Mouse (Mus musculus): ENCODE data around the gene Fbxl20. TPM values are rescaled to one million over a fixed set of nuclear protein-coding genes. Genes with fewer than 3 reads are reported as not detected.

Gene Fbxl20
- polyA plus RNA-seq, 1 experiment from 2014 or later = 29.5 TPM

GRCm38 (mm10) chr11:98042741-98043140 is 107.5 kb downstream of the Fbxl20 start:
- no peak overlapping the region for H3K27ac ChIP-seq
- H3K9me3 ChIP-seq = no peaks in the 10 kb centered on the region
- H3K9ac ChIP-seq = no peak overlapping the region
- H3K27me3 ChIP-seq = peaks cover 14% of the 10 kb centered on the region; the same call in 1 of the 2 replicates
- H3K36me3 ChIP-seq (replicated peaks) = no peaks in the 10 kb centered on the region
- WGBS = 83% methylated on average over 6 of the region's 6 CpGs
- no peak overlapping the region for H3K4me3 ChIP-seq (replicated peaks)
- ATAC-seq (ENCODE audit: low FRiP score) = no peak
- H3K4me2 ChIP-seq = no peak overlapping the region
- no peaks in the 10 kb centered on the region for H3K4me1 ChIP-seq

GRCm38 (mm10) chr11:98040975-98041374 is 109.2 kb downstream of the Fbxl20 start:
- ATAC-seq (ENCODE audit: low FRiP score) = no peak
- no peak overlapping the region for H3K27ac ChIP-seq
- 84% methylated on average over 8 of the region's 8 CpGs for WGBS
- no peak overlapping the region for H3K9ac ChIP-seq
- no peaks in the 10 kb centered on the region for H3K9me3 ChIP-seq
- H3K36me3 ChIP-seq (replicated peaks) = no peaks in the 10 kb centered on the region
- peaks cover 8% of the 10 kb centered on the region for H3K4me1 ChIP-seq
- peaks cover 26% of the 10 kb centered on the region for H3K27me3 ChIP-seq
- H3K4me3 ChIP-seq (replicated peaks) = no peak overlapping the region
- no peak overlapping the region for H3K4me2 ChIP-seq

- H3K36me3 ChIP-seq (replicated peaks) = no peaks in the 10 kb centered on the region
- no peak overlapping the region for H3K27ac ChIP-seq
- WGBS = 66% methylated on average over 14 of the region's 14 CpGs
- H3K27me3 ChIP-seq = peaks cover 30% of the 10 kb centered on the region
- no peak overlapping the region for H3K9ac ChIP-seq
- no peaks in the 10 kb centered on the region for H3K9me3 ChIP-seq
- peaks cover 22% of the 10 kb centered on the region for H3K4me1 ChIP-seq
- H3K4me2 ChIP-seq = no peak overlapping the region
- no peak overlapping the region for H3K4me3 ChIP-seq (replicated peaks)
- no peak for ATAC-seq (ENCODE audit: low FRiP score)
Measured at GRCm38 (mm10) chr11:98037871-98038270, 112.3 kb downstream of the Fbxl20 start.

- Histone ChIP-seq H3K27ac (no peak overlapping the region), H3K4me3 (replicated peaks) (peak overlapping the region; percentile 37), H3K36me3 (replicated peaks) (peaks cover 4% of the 10 kb centered on the region), H3K4me1 (peaks cover 22% of the 10 kb centered on the region), H3K9me3 (no peaks in the 10 kb centered on the region), H3K4me2 (peak overlapping the region; percentile 81), H3K9ac (peak overlapping the region; percentile 50), H3K27me3 (peaks cover 30% of the 10 kb centered on the region)
- ATAC-seq (ENCODE audit: low FRiP score) = peak; percentile 77
- WGBS = under 1% methylated on average over 24 of the region's 27 CpGs
Measured at GRCm38 (mm10) chr11:98035977-98036377, 114.2 kb downstream of the Fbxl20 start.

GRCm38 (mm10) chr11:98034840-98035239 is 115.4 kb downstream of the Fbxl20 start:
- H3K4me2 ChIP-seq = no peak overlapping the region; the same call in 1 of the 2 replicates
- WGBS = 25% methylated on average over 4 of the region's 4 CpGs
- peaks cover 22% of the 10 kb centered on the region for H3K4me1 ChIP-seq
- peak overlapping the region; percentile 36; the same call in 1 of the 2 replicates for H3K27ac ChIP-seq
- H3K27me3 ChIP-seq = peaks cover 30% of the 10 kb centered on the region
- no peaks in the 10 kb centered on the region for H3K9me3 ChIP-seq
- H3K4me3 ChIP-seq (replicated peaks) = no peak overlapping the region
- H3K36me3 ChIP-seq (replicated peaks) = peaks cover 15% of the 10 kb centered on the region
- peak; percentile 43; the same call in 1 of the 2 replicates for ATAC-seq (ENCODE audit: low FRiP score)
- H3K9ac ChIP-seq = 0 out of 2 replicates have a peak overlapping the region, but pooled peaks have one; percentile 12

- 85% methylated on average over 5 of the region's 5 CpGs for WGBS
- no peak for ATAC-seq (ENCODE audit: low FRiP score)
- Histone ChIP-seq H3K27ac (no peak overlapping the region), H3K4me1 (peaks cover 22% of the 10 kb centered on the region), H3K9me3 (no peaks in the 10 kb centered on the region), H3K4me2 (no peak overlapping the region), H3K9ac (no peak overlapping the region), H3K4me3 (replicated peaks) (no peak overlapping the region), H3K36me3 (replicated peaks) (peaks cover 23% of the 10 kb centered on the region), H3K27me3 (peaks cover 30% of the 10 kb centered on the region)
Measured at GRCm38 (mm10) chr11:98034061-98034460, 116.1 kb downstream of the Fbxl20 start.

Other genes with a start within 250 kb of the Fbxl20 start
- gene Plxdc1, start 164.0 kb downstream of the Fbxl20 start, polyA plus RNA-seq (2016; fragmentation: Nextera tagmentation; extraction: Ambion mirVana) = 0.22 and 0.33 TPM in 2 replicates
- gene Arl5c, start 154.2 kb downstream of the Fbxl20 start, polyA plus RNA-seq (2016; fragmentation: Nextera tagmentation; extraction: Ambion mirVana) = 7.0 and 7.8 TPM in 2 replicates
- gene Cacnb1, start 127.4 kb downstream of the Fbxl20 start, polyA plus RNA-seq (2016; fragmentation: Nextera tagmentation; extraction: Ambion mirVana) = 22.5 and 29.3 TPM in 2 replicates
- 737 and 747 TPM in 2 replicates for gene Rpl19, start 123.7 kb downstream of the Fbxl20 start, polyA plus RNA-seq (2016; fragmentation: Nextera tagmentation; extraction: Ambion mirVana)
- gene Stac2, start 96.9 kb downstream of the Fbxl20 start, polyA plus RNA-seq (2016; fragmentation: Nextera tagmentation; extraction: Ambion mirVana) = 1.6 TPM in 2 replicates
- gene Med1, start 42.9 kb upstream of the Fbxl20 start, polyA plus RNA-seq (2016; fragmentation: Nextera tagmentation; extraction: Ambion mirVana) = 68.7 and 79.9 TPM in 2 replicates
- gene Cdk12, start 52.7 kb upstream of the Fbxl20 start, polyA plus RNA-seq (2016; fragmentation: Nextera tagmentation; extraction: Ambion mirVana) = 17.9 and 20.0 TPM in 2 replicates
- 19.9 and 20.5 TPM in 2 replicates for gene Neurod2, start 179.2 kb upstream of the Fbxl20 start, polyA plus RNA-seq (2016; fragmentation: Nextera tagmentation; extraction: Ambion mirVana)
- 3.0 and 3.1 TPM in 2 replicates for gene Ppp1r1b, start 198.0 kb upstream of the Fbxl20 start, polyA plus RNA-seq (2016; fragmentation: Nextera tagmentation; extraction: Ambion mirVana)
- 42.0 and 42.5 TPM in 2 replicates for gene Stard3, start 208.0 kb upstream of the Fbxl20 start, polyA plus RNA-seq (2016; fragmentation: Nextera tagmentation; extraction: Ambion mirVana)
- 0.20 and 0.36 TPM in 2 replicates for gene Tcap, start 233.4 kb upstream of the Fbxl20 start, polyA plus RNA-seq (2016; fragmentation: Nextera tagmentation; extraction: Ambion mirVana)
- 0.17 TPM in 1 of 2 replicates, not detected in the other for gene Pnmt, start 236.0 kb upstream of the Fbxl20 start, polyA plus RNA-seq (2016; fragmentation: Nextera tagmentation; extraction: Ambion mirVana)